Mouse (Mus musculus): Measurements from ENCODE around the gene Rnf113a1. TPM values are rescaled to one million over a fixed set of nuclear protein-coding genes. Genes with fewer than 3 reads are reported as not detected.

The Rnf113a1 gene
- polyA plus RNA-seq (2012; rRNA removed): 1.6 and 1.9 TPM in 2 replicates

GRCm38 (mm10) chrX:37191105-37191743 lies at the start of gene Rnf113a1, which contains the start of gene Ndufa1:
Gene Rnf113a1, plus strand, starts transcription at chrX:37191245.
Gene Ndufa1, minus strand, starts transcription at chrX:37191163.

GRCm38 (mm10) chrX:37168742-37169141 lies 22.3 kb upstream of the Rnf113a1 start, which contains the start of gene Akap14:
Gene Akap14, minus strand, starts transcription at chrX:37168842.

GRCm38 (mm10) chrX:37210941-37211340 lies 19.9 kb downstream of the Rnf113a1 start, which contains the start of gene Gm9:
Gene Gm9, minus strand, starts transcription at chrX:37211041.

GRCm38 (mm10) chrX:37222158-37222557 lies 31.1 kb downstream of the Rnf113a1 start, which contains the start of gene Rhox1:
Gene Rhox1, minus strand, starts transcription at chrX:37222258.

Other genes with a start within 250 kb of the Rnf113a1 start
- gene Sept6, start 199.5 kb upstream of the Rnf113a1 start, polyA plus RNA-seq (2012; rRNA removed): 4.9 TPM in 2 replicates
- 0.04 and 0.05 TPM in 2 replicates for gene Sowahd, start 142.4 kb upstream of the Rnf113a1 start, polyA plus RNA-seq (2012; rRNA removed)
- 435 and 498 TPM in 2 replicates for gene Rpl39, start 105.8 kb upstream of the Rnf113a1 start, polyA plus RNA-seq (2012; rRNA removed)
- 10.8 and 10.9 TPM in 2 replicates for gene Upf3b, start 80.9 kb upstream of the Rnf113a1 start, polyA plus RNA-seq (2012; rRNA removed)
- 1.9 and 2.1 TPM in 2 replicates for gene Nkap, start 64.5 kb upstream of the Rnf113a1 start, polyA plus RNA-seq (2012; rRNA removed)
- not detected in 2 replicates for gene Akap14, start 22.4 kb upstream of the Rnf113a1 start, polyA plus RNA-seq (2012; rRNA removed)
- gene Ndufa1, start 82 bp upstream of the Rnf113a1 start, polyA plus RNA-seq (2012; rRNA removed): 243 and 254 TPM in 2 replicates
- gene Gm9, start 19.8 kb downstream of the Rnf113a1 start, polyA plus RNA-seq (2012; rRNA removed): not detected in 2 replicates
- gene Rhox1, start 31.0 kb downstream of the Rnf113a1 start, polyA plus RNA-seq (2012; rRNA removed): not detected in 2 replicates
- not detected in 2 replicates for gene Rhox2a, start 53.7 kb downstream of the Rnf113a1 start, polyA plus RNA-seq (2012; rRNA removed)
- not detected in 2 replicates for gene Rhox3a, start 58.7 kb downstream of the Rnf113a1 start, polyA plus RNA-seq (2012; rRNA removed)
- gene Rhox4a, start 74.1 kb downstream of the Rnf113a1 start, polyA plus RNA-seq (2012; rRNA removed): not detected in 2 replicates
- gene Rhox3a2, start 188.8 kb downstream of the Rnf113a1 start, polyA plus RNA-seq (2012; rRNA removed): not detected in 2 replicates
- gene Rhox4a2, start 199.6 kb downstream of the Rnf113a1 start, polyA plus RNA-seq (2012; rRNA removed): not detected in 2 replicates
- gene Rhox2b, start 220.8 kb downstream of the Rnf113a1 start, polyA plus RNA-seq (2012; rRNA removed): not detected in 2 replicates
- not detected in 2 replicates for gene Rhox4b, start 241.2 kb downstream of the Rnf113a1 start, polyA plus RNA-seq (2012; rRNA removed)